Mouse (Mus musculus) T-helper 2 cell (primary cell): ENCODE results near the gene Syn3.

Experiments used
- in situ Hi-C: fragments of 300-600 bp; cut with MboI, MseI; formaldehyde crosslinking; loops from one replicate; pipeline ENCODE4 v1.15.1; 2025; ENCODE audit warnings: high pct_unique_total_duplicates

The Syn3 gene

DNA sequence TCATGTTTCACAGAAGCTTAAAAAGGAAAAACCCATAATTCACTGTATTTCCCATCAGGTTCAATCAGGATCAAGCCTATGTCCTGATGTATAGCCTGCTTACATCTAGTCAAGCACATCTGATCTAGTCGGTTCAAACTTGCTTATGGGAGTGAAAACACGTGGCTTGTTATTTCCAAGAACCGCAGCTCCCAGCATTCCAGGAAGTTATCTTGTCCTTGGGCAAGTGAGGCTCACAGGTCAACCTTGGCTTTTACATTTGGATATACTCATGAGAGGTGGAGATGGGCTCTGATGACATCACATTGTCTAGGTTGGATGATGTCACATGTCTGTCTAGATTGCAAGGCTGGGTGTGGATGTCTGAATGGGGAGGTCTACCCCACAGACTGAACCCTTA lies 185.7 kb downstream of the Syn3 start:
- in situ Hi-C loops: no loop called here

DNA sequence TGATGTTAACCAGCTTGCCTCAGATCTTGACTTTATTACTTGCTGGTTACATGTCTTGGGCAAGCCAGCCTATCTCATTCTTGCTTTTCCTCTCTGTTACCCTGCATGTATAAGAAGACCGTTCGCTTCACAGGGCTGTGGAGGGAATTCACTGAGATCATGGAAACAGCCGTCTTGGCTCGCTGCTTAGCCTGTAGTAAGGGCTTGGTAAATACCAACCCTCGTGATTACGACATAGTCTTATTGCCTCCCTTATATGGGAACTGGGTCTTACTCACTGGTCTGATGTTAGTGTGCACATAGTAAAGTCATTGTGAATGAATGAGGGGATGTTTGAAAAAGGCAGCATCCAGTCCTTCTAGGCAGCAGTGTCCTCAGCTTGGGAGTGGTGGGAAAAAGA lies 188.2 kb downstream of the Syn3 start:
- in situ Hi-C loops: no loop called here

DNA sequence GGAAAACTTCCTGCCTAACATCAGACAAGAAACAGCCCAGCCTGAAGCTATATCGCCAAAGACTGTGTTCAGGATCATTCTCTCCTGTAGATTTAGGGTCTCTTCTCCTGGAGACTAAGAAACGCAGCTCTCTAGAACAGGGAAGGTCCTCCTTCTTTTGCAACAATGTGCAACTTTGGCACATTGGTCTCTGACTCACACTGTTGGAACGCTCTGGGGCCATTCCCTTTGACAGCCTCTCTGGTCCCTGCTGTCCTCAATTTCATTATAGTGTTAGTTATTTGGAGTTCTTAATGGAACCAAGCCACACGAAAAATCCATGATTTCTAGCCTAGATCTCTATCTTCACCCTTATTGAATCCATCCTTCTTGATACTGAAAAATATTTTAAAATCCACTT lies 191.5 kb downstream of the Syn3 start:
- in situ Hi-C loops: loop anchor here (10.0 kb wide), 1 partner anchor 332 kb away; no protein-coding TSS in a partner anchor

DNA sequence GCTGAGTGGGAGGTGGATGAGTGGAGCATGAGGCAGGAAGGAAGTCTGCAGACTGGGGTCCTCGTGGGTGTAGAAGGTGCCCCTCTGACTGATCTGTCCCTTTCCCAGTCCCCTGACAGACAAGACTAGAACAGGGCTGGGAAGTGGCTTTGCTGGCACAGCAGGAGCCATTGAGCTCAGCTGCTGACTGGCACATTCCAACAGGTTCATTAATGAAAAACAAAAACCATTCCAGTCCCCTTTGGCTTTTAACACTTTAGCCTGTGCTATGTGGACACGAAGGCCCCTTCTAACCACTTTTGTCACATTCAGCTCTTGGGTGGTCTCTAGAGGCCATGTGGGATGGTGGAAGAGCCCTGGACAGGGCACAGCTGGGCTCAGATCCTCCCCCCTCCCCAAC lies 194.1 kb downstream of the Syn3 start:
- in situ Hi-C loops: loop anchor here (10.0 kb wide), 1 partner anchor 330 kb away; no protein-coding TSS in a partner anchor

DNA sequence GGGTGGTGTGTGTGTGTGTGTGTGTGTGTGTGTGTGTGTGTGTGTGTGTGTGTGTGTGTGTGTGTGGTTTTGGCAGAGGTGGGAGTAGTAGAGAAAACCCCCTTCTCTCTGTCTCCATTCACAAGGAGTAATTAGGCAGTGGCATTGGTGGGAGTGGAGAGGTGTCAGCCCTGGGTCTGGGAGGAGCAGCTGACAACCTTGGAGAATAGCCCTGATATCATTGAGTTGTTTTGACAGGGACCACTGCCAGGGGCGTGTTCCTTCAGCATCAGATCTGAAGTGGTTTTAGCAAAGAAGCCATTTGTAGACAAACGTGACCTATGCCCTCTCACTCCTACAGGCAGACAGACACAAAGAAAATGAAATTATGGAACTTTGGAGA lies 195.2 kb downstream of the Syn3 start:
- in situ Hi-C loops: loop anchor here (10.0 kb wide), 1 partner anchor 329 kb away; no protein-coding TSS in a partner anchor

DNA sequence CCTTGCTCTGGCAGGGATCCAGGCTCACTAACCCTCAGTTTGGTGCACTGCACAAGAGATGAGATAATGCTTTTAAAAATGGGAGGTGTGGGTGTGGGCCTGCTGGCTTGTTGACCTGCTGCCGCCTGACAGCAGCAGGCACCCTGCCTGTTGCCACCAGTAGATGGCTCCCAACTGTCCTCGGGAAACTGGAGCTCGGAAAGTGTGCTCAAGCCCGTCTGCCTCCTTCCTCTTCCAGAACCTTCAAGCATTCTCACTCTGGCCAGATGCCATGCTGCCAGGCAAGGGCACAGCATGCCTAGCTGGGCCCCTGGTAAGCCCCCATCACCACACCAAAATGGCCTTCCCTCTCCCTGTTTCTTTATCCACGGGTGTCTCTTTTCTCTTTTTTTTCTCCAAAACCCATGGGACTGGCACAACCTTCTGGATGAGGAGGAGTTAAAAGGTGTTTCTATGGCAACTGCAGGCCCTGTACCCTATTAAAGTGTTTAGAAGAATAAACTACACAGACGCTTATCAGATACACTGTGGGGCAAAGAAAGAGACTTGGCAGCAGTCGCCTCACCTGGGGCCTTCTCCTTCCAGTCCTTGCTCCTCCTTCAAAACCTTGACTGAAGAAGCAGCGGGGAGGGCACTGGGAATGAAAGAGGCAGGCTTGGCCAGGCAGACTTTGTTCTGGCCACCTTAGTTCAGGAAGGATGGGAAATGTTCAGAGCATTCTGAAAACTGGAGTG lies 195.8 kb downstream of the Syn3 start:
- in situ Hi-C loops: loop anchor here (10.0 kb wide), 1 partner anchor 328 kb away; no protein-coding TSS in a partner anchor

DNA sequence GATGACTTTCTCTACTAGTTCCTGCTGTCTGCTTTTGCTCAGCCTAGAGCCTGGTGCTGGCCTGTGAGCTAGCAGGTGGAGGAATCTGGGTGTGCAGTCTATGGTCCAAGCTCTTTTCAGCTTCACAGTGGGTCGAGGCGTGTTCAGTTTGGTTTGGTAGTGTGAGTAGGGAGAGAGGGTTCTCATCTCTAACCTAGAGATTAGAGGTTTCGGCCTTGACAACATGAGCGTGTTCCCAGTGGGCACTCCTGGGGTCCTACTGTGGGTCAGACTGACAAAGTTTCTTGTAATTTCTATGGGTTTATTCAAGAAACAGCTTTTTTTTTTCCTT lies 196.4 kb downstream of the Syn3 start:
- in situ Hi-C loops: loop anchor here (10.0 kb wide), 1 partner anchor 327 kb away; no protein-coding TSS in a partner anchor

DNA sequence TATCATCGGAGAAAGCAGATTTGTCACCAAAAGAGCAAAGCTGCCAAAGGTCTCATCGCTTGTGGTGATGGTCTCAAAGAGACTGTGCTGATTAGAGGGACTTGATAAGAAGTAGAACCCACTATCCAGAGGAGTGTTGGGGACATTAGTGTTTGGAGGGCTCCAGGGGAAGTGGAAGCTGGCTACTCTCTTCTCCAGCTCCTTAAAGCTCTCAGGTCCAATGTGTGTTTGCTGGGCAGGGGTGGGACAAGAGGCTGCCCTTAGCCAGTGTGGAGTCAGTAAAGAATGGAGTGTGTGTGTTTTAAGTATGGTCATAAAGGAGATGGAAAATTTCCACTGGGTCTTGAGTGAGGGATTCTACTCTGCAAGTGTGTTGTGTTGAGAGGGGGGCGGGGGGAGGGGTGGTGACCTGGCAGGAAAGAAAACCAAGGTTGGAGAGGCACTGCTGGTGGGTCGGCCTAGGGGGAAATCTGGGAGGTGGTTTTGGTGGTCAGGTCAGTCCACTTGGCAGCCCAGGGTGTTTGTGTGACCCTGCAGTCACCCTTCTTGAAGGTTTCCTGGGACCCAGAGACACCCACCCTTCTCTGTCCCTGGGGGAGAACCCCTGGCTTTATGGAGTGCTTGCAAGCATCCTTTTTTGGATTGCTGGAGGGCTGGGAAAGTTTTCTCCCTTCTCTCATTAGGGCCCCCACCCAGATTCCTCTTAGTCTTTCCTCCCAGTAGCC lies 196.9 kb downstream of the Syn3 start:
- in situ Hi-C loops: loop anchor here (10.0 kb wide), 1 partner anchor 327 kb away; no protein-coding TSS in a partner anchor

DNA sequence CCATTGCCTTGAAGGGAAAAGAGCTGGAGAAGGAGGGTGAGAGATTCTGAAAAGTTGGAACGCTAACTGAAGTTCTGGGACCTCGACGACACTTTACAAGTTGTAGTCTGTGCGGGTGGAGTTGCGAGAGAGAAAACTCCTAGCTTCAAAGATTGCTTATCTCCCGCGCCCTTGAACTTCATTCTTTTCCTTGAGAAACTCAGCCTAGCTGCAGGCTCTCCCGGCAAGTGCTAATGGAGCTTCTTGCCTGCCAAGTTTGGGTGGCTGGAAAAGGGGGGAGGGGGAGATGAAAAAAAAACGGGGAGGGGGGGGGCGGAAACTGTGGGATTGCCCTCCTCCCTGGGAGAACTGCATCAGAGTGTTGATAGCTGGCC lies 197.6 kb downstream of the Syn3 start:
- in situ Hi-C loops: loop anchor here (10.0 kb wide), 1 partner anchor 326 kb away; no protein-coding TSS in a partner anchor

DNA sequence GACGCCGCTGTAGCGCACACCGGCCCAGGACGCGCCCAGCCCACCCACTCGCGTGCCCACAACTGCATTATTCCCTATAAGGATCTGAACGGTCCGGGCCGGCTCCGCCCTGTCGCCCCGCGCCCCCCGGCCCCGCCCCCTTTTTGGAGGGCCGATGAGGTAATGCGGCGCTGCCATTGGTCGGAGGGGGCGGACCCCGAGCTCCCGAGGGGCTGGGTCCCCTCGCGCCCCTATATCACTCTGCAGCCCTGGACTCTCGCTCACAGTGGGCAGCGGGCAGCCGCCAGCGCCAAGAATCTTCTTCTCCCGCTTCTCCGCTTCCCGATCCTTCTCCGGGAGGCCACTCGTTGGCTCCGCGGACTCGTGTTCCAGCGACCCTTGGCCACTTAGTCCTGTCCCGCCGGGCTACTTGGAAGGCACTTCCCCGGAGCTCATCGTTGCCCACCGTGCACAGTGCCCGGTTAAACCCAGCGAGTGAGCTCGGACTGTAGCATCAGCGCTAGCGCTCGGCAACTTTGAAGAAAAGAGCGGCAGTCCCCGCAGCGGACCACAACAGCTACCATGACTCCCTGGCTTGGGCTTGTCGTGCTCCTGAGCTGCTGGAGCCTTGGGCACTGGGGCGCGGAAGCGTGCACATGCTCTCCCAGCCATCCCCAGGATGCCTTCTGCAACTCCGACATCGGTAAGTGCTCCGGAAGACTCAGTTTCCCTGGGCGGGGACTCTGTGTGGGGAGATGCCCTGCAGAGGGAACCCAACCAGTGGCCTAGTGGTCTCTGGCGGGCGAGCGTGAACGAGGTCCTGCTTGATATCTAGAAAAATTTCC lies 198.2 kb downstream of the Syn3 start, which contains the start of gene Timp3:
Gene Timp3 (plus strand): TSS at position 80 of the 824 bp plus-strand sequence.
- in situ Hi-C loops: loop anchor here (10.0 kb wide), 1 partner anchor 326 kb away; no protein-coding TSS in a partner anchor

DNA sequence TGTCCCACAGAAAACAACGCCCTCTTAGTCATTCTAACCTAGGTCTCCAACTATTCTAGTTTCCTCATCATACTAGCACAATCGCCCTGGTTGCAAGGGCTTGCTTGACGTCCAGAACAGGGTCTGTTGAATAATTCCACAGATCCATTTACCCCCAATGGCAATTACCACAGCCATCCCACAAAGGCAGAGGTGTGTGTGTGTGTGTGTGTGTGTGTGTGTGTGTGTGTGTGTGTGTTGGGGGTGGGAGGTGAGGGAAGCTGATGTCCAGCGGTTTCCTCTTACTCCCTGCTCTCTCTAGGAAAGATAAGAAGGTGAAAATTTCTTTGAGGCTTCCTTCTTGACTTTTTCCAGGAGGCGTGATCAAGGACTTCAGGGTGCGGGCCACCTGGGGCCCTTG lies 198.9 kb downstream of the Syn3 start:
- in situ Hi-C loops: loop anchor here (10.0 kb wide), 2 partner anchors 235 to 325 kb away; no protein-coding TSS in a partner anchor

DNA sequence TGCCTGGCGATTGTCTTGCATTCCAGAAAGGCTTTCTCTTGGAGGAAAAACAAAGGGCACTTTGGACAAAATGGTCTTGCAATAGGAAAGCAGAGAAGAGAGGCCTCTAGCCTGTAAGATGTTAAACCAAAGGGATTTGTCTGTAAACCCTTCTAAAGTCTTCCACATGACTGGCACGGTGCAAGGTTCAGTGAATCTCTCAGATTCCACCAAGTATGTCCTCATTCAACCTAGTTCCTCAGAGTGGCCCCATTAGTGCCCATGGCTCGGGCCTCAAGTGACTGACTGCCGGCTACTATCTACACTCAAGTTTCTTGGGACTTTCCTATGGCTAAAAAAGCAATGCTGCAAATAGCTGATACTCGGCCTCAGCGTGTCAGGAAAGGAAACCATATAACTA lies 200.4 kb downstream of the Syn3 start:
- in situ Hi-C loops: loop anchor here (10.0 kb wide), 1 partner anchor 234 kb away; no protein-coding TSS in a partner anchor

DNA sequence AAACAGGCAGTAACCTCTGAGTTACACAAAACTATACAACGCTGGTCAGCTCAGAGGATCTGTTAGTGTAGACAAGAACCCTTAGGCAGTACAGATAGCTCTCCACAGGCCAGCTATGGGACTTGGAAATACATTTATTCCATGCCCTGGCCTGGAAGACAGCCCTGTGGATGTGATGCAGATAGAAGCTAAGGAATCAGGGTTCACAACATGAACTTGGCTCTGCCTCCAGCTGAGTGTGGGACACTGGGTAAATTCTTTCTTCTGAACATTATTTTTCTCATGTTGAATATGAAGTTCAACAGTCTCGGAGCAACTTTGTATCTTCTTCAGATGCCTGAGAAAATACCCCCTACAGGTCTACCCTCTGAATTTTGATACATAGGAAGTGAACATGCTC lies 201.4 kb downstream of the Syn3 start:
- in situ Hi-C loops: loop anchor here (10.0 kb wide), 1 partner anchor 233 kb away; no protein-coding TSS in a partner anchor

DNA sequence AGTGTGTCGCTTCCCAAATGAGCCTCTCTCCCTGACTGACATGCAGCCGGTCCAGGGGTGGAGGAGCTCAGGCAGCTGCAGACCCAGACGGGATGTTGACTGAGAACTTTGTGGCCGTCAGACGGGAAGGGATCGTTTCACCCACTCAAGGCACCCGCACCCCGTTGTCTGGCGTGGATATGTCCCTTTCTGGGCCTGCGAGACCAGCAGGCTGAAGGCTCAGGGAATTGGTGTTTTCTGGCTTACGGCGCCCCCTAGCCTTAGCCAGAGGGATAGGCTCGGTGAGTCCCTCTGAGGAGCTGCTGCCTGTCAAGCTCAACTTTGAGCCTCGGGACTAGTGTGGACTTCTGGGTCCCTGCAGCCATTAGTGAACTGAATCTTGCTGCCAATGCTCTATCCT lies 202.6 kb downstream of the Syn3 start:
- in situ Hi-C loops: loop anchor here (10.0 kb wide), 1 partner anchor 231 kb away; no protein-coding TSS in a partner anchor

DNA sequence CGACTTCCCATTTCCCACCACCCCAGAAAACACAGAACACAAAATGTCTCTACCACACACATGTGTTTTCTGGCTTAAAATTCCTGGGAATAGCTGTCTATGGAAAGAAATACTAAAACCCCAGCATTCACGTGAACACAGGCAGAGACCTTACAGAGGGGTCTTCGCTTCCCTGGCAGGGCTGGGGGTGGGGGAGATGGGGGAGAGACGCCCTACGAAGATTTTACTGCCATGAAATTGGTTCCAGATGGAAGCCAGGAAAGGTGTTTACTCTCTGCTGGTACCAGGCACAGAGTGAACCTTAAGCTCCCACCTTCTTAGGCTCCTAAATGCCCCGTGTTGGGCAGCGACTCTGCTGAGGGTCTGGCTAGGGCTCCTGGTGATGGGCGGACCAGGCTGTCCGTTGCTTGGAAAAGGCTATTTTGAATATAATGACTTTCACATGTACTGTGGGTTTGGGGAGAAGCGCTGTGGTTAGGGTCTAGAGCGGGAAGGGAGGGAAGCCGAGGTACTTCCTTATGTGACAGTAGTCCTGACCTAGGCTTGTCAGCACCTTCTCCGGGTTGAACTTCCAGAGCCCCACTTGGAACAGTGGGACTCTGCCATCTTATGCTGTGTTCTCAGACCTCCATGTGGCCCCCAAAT lies 203.1 kb downstream of the Syn3 start:
- in situ Hi-C loops: loop anchor here (10.0 kb wide), 1 partner anchor 231 kb away; no protein-coding TSS in a partner anchor

DNA sequence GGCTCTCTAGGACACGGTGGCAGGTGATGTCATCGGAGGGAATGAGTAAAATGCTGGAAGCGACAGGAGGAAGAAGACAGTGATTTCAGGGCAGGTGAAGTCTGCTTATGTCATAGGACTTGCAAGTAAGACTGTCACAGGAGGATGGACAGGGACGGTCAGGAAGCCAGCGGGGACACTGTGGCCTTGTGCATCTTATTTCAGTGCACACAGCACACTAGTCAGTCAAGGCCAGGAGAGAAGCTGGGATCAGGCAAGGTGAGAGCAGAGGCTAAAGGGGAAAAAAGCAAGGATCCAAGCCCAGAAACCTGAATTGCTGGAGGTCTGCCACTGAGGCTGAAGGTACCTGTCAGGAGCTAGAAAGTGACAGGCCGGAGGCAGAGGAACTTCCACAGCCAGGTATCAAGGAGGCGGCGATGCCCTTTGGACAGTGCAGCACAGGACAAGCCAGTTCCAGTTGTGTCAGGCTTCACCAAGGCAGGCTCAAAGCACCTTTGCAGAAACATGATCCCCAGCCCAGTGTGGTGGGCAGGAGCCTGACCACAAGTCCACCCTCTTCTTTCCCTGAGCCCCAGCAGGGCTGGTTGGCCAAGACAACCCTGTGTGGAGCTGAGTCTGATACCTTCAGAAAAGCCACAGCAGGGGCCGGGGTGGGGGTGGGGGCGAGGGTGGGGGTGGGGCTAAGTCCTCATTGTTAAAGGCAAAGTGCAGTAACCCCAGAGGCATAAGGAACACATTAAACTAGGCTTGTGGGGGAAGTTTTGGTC lies 203.9 kb downstream of the Syn3 start:
- in situ Hi-C loops: loop anchor here (10.0 kb wide), 1 partner anchor 230 kb away; no protein-coding TSS in a partner anchor

DNA sequence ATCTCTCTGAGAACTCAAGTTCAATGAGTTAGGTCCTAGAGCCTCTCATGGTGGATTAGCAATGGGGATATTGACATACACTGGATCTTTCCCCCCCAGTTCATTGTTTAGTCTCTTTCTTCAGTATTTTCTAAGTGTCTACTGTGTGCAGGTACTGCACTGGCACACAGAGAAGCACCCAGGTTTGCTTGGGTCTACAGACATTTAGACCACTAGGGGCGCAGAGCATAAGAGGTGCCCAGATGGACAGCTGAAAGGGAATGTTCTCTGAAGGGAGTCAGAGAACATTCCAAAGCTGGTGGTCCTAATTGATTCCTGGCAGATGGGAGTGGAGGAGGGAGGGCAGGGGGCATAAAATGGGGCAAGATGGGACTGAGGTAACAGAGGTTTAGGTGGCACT lies 204.8 kb downstream of the Syn3 start:
- in situ Hi-C loops: loop anchor here (10.0 kb wide), 1 partner anchor 229 kb away; no protein-coding TSS in a partner anchor

DNA sequence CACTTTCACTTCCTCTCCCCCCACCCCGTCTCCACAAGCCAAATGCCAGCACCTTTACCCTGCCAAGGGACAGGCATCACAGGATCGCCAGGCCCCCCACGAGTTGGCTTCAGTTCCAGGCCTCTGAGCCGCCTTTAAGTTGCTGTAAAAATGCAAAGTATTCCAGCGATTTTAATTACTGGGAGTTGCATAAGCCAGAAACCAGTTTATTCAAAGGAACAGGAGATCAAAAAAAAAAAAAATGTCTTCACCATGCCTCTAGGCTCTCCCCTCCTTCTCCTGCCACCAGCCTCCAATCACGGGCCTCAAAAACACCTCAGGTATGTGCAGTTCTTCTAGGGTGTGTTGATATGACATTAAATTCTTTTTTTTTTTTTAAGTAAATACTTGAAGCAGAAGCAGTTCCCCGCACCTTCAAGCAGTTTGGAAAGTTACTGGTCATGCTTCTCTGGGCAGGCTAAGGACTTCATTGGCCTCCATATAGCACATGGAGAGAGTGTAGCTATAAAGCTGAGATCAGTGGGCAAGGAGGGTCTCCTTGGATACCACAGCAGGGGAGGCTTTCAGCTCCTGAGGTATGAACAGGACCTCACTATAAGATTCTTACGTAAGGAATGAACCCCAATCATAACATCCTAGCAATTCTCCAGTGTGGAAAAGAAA lies 208.5 kb downstream of the Syn3 start:
- in situ Hi-C loops: loop anchor here (10.0 kb wide), 1 partner anchor 225 kb away; no protein-coding TSS in a partner anchor

DNA sequence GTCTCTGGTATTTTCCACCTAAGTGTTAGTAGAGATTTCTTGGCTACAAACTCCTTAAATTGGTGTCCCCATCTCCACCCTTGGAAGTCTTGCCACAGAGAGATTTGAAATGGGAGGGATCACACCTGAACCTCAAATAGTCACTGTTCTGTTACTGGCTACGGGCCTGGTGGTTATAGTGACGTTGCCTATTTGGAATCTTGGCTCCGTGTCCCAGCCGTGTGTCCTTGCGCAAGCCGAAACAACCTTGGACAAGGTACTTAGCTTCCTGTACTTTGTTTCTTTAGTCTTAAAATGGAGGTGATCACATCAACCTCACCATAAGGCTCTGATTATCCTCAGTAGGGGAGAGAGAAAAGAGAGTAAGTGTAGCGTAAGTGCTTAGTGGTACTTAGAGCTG lies 212.2 kb downstream of the Syn3 start:
- in situ Hi-C loops: no loop called here
